Mouse (Mus musculus): ENCODE measurements around the gene Gm17660.
"Not testable (repeated sequence)": the region's sequence is repeated elsewhere in the genome, so short reads cannot be mapped to it uniquely, and the experiment has no call there.

The Gm17660 gene

DNA sequence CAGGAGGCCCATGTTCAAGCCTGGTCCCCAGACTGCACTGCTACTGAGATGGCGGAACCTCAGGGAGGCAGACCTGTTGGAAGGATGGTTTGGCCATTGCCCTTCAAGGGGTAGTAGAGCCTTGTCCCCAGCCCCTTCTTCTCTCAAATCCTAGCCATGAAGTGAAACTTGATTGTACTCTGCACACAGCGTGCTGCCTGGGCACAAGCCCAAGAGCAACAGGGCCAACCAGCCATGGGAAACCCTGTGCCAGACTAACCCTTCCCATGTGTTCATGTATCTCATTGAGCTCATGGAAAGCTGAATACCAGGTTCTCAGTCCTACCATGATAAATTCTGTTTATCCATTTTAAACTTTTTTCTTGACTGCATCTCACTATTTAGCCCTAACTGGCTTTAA, 34.5 kb downstream of the Gm17660 start:
- no peak for DNase-seq (ENCODE audit: low read depth, low spot score)

GRCm38 (mm10) chr5:104039154-104039932, 38.1 kb downstream of the Gm17660 start:
- no peak for DNase-seq (ENCODE audit: low read depth, low spot score)

GRCm38 (mm10) chr5:104036686-104037085, 40.7 kb downstream of the Gm17660 start:
- DNase-seq (ENCODE audit: low read depth, low spot score): no peak

DNA sequence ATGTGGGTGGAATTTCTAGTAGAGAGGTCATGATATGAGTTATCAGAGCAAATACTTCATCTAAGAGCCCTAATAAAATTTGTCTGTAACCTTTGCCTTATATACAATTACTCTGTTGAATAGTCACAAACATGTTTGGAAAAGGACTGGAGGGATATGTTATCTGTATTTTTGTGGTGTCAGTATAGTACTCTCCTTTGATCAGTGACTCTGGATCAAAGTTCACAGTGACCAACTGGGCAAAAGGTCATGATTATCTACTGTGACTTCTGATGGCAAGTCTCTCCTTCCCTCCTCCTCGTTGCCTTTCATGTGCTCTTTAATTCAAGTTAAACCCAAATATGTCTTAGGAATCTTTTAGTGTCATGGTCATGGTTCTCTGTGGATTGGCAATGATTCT, 41.6 kb downstream of the Gm17660 start:
- no peak for DNase-seq (ENCODE audit: low read depth, low spot score)

DNA sequence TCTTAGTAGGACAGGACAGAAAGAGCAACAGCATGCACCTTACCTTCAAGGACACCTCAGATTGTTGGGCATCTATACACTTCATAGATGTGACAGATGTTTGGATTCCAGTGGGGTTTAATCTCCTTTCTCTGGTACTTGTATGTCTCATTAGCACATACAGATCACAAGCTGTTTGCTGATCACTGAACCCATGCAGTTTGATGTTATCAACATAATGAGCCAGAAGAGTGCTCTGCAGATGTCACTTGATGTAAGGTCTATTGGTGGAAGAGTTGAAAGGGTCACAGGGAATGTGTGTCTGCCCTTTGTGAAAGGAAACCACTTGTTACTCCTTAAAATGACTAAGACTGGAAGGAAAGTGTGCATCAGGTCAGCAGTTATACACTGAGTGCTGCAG, 42.3 kb downstream of the Gm17660 start:
- no peak for DNase-seq (ENCODE audit: low read depth, low spot score)

DNA sequence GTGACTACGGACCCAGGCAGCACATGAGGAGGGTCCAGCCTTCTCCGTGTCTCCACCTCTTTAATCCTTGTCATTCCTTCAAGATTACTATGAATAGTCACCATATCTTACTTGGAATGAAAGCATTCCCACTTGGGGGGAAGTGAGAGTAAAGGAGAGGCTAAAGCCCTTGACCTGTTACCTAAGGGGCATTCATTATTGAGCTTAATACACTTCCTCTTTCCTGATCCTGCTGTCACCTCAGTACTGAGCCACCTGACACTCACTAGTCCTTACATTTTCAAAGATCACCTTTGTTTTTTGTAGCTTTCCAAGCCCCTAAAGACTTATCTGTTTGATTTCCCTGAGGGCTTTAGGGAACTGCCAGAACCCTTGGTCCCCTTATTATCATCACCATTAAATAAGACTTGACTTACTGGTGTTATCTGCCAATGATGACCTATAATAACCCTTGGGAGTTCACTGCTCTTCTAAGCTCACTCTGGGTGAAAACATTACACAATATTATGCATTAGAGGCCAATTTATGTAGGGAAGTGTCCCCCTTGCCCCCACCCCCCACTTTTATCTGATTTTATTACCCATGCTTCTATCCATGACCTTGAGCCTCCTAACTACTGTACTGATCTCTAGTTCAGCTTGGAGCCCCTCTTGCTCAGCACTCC, 44.8 kb downstream of the Gm17660 start:
- DNase-seq (ENCODE audit: low read depth, low spot score): no peak

DNA sequence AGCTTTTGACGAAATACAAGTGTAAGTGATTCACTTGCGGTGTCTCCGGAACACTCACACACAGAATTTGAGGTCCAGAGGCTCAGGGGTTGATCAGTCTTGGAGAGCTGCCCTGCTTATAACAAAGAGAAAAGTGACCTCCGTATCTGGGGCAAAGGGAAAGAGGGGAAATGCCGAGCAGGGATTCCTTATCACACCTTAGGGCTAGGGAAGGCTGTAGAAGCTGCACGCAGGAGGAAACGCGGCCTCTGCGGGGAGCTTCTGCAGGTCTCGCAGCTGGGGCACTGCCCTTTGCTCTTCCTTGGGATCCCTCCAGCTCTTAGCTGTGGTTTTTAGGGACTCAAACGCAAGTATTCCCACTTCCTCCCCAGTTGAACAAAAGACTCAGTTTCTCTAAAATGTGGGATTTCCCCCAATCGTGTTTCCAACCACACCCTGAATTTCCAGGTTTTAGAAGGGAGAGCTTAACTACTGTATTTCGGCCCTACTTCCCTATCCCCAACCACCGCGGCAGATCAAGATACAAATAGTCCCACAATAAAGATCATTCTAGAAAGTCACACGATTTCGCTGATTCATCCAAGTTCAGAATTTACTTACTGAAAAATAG, 52.1 kb downstream of the Gm17660 start:
- DNase-seq (ENCODE audit: low read depth, low spot score): no peak

DNA sequence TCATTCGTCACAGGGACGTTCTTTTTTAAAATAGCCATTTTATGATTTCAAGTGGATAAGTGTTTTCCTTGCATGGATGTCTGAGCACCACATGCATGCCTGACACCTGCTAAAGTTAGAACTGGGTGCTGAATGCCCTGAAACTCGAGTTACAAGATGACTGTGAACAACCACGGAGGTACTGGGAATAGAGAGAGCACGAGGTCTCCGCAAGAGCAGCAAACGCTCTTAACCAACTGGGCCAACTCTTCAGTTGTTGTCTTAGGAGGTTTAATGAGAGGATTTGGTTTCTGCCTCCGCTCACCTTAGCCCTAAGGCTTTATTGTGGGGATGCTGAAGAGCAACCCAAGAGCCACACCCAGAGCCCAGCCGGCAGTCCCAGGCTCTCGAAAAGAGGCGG, 52.6 kb downstream of the Gm17660 start:
- DNase-seq (ENCODE audit: low read depth, low spot score): no peak

DNA sequence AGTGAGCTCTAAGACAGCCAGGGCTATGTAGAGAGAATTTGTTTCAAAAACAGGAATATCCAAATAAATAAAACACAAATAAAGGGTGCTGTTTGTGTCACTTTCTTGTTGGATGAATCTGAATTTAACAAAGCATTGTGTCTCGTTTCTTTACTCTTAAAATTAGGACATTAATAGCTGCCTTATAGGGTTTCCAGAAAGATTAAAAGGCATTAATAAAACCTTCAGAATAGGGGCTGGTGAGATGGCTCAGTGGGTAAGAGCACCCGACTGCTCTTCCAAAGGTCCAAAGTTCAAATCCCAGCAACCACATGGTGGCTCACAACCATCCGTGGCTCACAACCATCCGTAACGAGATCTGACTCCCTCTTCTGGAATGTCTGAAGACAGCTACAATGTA, 53.2 kb downstream of the Gm17660 start:
- not testable (repeated sequence) for DNase-seq (ENCODE audit: low read depth, low spot score)

- no peak for DNase-seq (ENCODE audit: low read depth, low spot score)
Measured at GRCm38 (mm10) chr5:104023289-104024020, 54.0 kb downstream of the Gm17660 start.

DNA sequence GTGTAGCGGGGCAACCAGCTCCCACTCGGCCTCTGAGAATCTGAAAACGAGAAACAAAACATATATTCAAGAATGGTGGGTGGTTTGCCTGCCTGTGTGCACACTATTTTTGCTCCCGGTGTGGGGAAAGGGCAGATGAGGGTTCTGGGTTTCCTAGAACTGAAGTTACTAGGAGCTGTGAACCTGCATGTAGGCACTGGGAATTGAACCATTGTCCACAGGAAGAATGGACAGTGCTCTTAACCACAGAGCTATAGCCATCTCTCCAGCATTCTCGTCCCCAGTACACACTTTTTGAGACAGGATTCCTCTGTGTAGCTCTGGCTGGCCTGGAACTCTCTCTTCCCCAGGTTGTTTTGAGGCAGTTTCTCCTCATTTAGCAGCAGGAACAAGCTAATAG, 54.9 kb downstream of the Gm17660 start:
- DNase-seq (ENCODE audit: low read depth, low spot score): no peak

- peak; percentile 52 for DNase-seq (ENCODE audit: low read depth, low spot score)
Measured at GRCm38 (mm10) chr5:104021597-104022378, 55.6 kb downstream of the Gm17660 start, which contains the start of gene Hsd17b11. Gene Hsd17b11 (minus strand): TSS chr5:104021919.

All from WW6 (cell line).